8 mouse cellular contexts compared by ENCODE assay signal in genomic region chr3:95014428-95015151, GRCm38 (mm10). TPM values are rescaled to one million over a fixed set of nuclear protein-coding genes. Genes with fewer than 3 reads are reported as not detected.
DNase-seq lines count a peak whose midpoint lies in the region; ATAC-seq lines count a peak whose summit lies in the region.

No protein-coding gene starts in this region.

- peak overlapping the region; percentile 89 for H3K4me3 ChIP-seq in forebrain, embryonic 10.5 days
- peak overlapping the region; percentile 82 for H3K4me3 ChIP-seq in hindbrain, embryonic 11.5 days (ENCODE audit: low read depth, low read length)
- peak overlapping the region; percentile 89 for H3K4me3 ChIP-seq in limb, embryonic 11.5 days (ENCODE audit: low read depth, low read length)
- H3K4me3 ChIP-seq in midbrain, embryonic 10.5 days: peak overlapping the region; percentile 74
- peak overlapping the region; percentile 81 for H3K4me3 ChIP-seq in stomach, embryonic 16.5 days (replicated peaks; ENCODE audit: low read length)

- peak overlapping the region; percentile 92 for H3K4me2 ChIP-seq in hindbrain, embryonic 11.5 days (replicated peaks; ENCODE audit: low read depth, low read length)
- H3K4me2 ChIP-seq in limb, embryonic 11.5 days (ENCODE audit: low read depth, severe bottlenecking): peak overlapping the region; percentile 71
- peak overlapping the region; percentile 87 for H3K4me2 ChIP-seq in stomach, embryonic 16.5 days (ENCODE audit: low read depth, low read length)

- H3K4me1 ChIP-seq in forebrain, embryonic 10.5 days: peaks cover 34% of the 10 kb centered on the region
- H3K4me1 ChIP-seq in hindbrain, embryonic 11.5 days (replicated peaks; ENCODE audit: control insufficient read depth, insufficient read depth, low read length): no peaks in the 10 kb centered on the region
- H3K4me1 ChIP-seq in limb, embryonic 11.5 days (ENCODE audit: control insufficient read depth, insufficient read depth, low read length): peaks cover 17% of the 10 kb centered on the region
- H3K4me1 ChIP-seq in midbrain, embryonic 10.5 days: peaks cover 32% of the 10 kb centered on the region
- H3K4me1 ChIP-seq in stomach, embryonic 16.5 days (ENCODE audit: control insufficient read depth, insufficient read depth, low read length): peaks cover 23% of the 10 kb centered on the region; the same call in 1 of the 2 replicates

- no peaks in the 10 kb centered on the region for H3K9me3 ChIP-seq in forebrain, embryonic 10.5 days
- no peaks in the 10 kb centered on the region for H3K9me3 ChIP-seq in hindbrain, embryonic 11.5 days (ENCODE audit: control insufficient read depth, low read length)
- no peaks in the 10 kb centered on the region for H3K9me3 ChIP-seq in limb, embryonic 11.5 days (ENCODE audit: control insufficient read depth, low read length)
- H3K9me3 ChIP-seq in midbrain, embryonic 10.5 days (replicated peaks): no peaks in the 10 kb centered on the region
- no peaks in the 10 kb centered on the region for H3K9me3 ChIP-seq in stomach, embryonic 16.5 days (replicated peaks; ENCODE audit: control insufficient read depth, low read length)

- DNase-seq in heart, adult 11 months: peak; percentile 94
- DNase-seq in heart, postnatal 4 days: no peak
- peak; percentile 45 for DNase-seq in brain, adult 2 months (ENCODE audit: low read depth, low spot score)
- DNase-seq in forebrain, embryonic 10.5 days (ENCODE audit: extremely low spot score, low spot score): peak; percentile 72
- peak; percentile 30 for DNase-seq in hindbrain, embryonic 11.5 days (ENCODE audit: low spot score)
- no peak for DNase-seq in limb, embryonic 11.5 days (ENCODE audit: low spot score)
- DNase-seq in midbrain, embryonic 10.5 days (ENCODE audit: low spot score): peak; percentile 74

- under 1% methylated on average over 44 of the region's 44 CpGs for WGBS in forebrain, embryonic 10.5 days
- 2% methylated on average over 38 of the region's 44 CpGs for WGBS in hindbrain, embryonic 11.5 days
- WGBS in limb, embryonic 11.5 days: under 1% methylated on average over 44 of the region's 44 CpGs
- under 1% methylated on average over 44 of the region's 44 CpGs for WGBS in midbrain, embryonic 10.5 days
- WGBS in stomach, embryonic 16.5 days: under 1% methylated on average over 44 of the region's 44 CpGs

- no peaks in the 10 kb centered on the region for H3K27me3 ChIP-seq in forebrain, embryonic 10.5 days (ENCODE audit: poor library complexity, severe bottlenecking)
- H3K27me3 ChIP-seq in hindbrain, embryonic 11.5 days (ENCODE audit: control insufficient read depth, insufficient read depth, low read length): no peaks in the 10 kb centered on the region
- no peaks in the 10 kb centered on the region for H3K27me3 ChIP-seq in limb, embryonic 11.5 days (ENCODE audit: control insufficient read depth, insufficient read depth, low read length)
- no peaks in the 10 kb centered on the region for H3K27me3 ChIP-seq in midbrain, embryonic 10.5 days (ENCODE audit: low read depth, poor library complexity, severe bottlenecking)
- no peaks in the 10 kb centered on the region for H3K27me3 ChIP-seq in stomach, embryonic 16.5 days (ENCODE audit: control insufficient read depth, insufficient read depth, low read length)

- ATAC-seq in hindbrain, embryonic 11.5 days (ENCODE audit: low FRiP score): peak; percentile 33
- ATAC-seq in limb, embryonic 11.5 days (ENCODE audit: insufficient number of reproducible peaks, low FRiP score, low TSS enrichment, low read depth): peak; percentile 13; the same call in 1 of the 2 replicates
- ATAC-seq in stomach, embryonic 16.5 days (ENCODE audit: insufficient read depth, low FRiP score): peak; percentile 0; the same call in 1 of the 2 replicates

- peak overlapping the region; percentile 95 for H3K27ac ChIP-seq in forebrain, embryonic 10.5 days
- H3K27ac ChIP-seq in hindbrain, embryonic 11.5 days (ENCODE audit: low read depth, low read length): peak overlapping the region; percentile 69
- H3K27ac ChIP-seq in limb, embryonic 11.5 days (replicated peaks; ENCODE audit: low read depth, low read length): peak overlapping the region; percentile 82
- peak overlapping the region; percentile 94 for H3K27ac ChIP-seq in midbrain, embryonic 10.5 days (replicated peaks)
- peak overlapping the region; percentile 70 for H3K27ac ChIP-seq in stomach, embryonic 16.5 days (ENCODE audit: low read length)

- H3K9ac ChIP-seq in hindbrain, embryonic 11.5 days (ENCODE audit: low read depth, low read length): peak overlapping the region; percentile 82
- peak overlapping the region; percentile 67 for H3K9ac ChIP-seq in limb, embryonic 11.5 days (ENCODE audit: low read length)
- H3K9ac ChIP-seq in stomach, embryonic 16.5 days (ENCODE audit: low read length): peak overlapping the region; percentile 81

- peaks cover 39% of the 10 kb centered on the region for H3K36me3 ChIP-seq in forebrain, embryonic 10.5 days (replicated peaks)
- H3K36me3 ChIP-seq in hindbrain, embryonic 11.5 days (ENCODE audit: control insufficient read depth, insufficient read depth, low read length): 0 out of 2 replicates have a peak, but pooled peaks cover 15% of the 10 kb centered on the region
- H3K36me3 ChIP-seq in limb, embryonic 11.5 days (ENCODE audit: control insufficient read depth, insufficient read depth, low read length): peaks cover 24% of the 10 kb centered on the region
- H3K36me3 ChIP-seq in midbrain, embryonic 10.5 days: peaks cover 36% of the 10 kb centered on the region
- peaks cover 8% of the 10 kb centered on the region; the same call in 1 of the 2 replicates for H3K36me3 ChIP-seq in stomach, embryonic 16.5 days (ENCODE audit: control insufficient read depth, insufficient read depth, low read length)

RNA-seq across cellular contexts. Expression of gene Zfp687, which starts 0.7 kb away (rescaled TPM):
- 10 to 100 TPM; 30.7 to 33.4 TPM for total RNA-seq in heart, postnatal 4 days (2021)
- polyA plus RNA-seq in forebrain, embryonic 10.5 days (2016; fragmentation: Nextera tagmentation; extraction: Ambion mirVana): 42.1 and 44.3 TPM in 2 replicates
- 21.2 and 29.6 TPM in 2 replicates for polyA plus RNA-seq in hindbrain, embryonic 11.5 days (2014; fragmentation: Nextera tagmentation; extraction: Ambion mirVana)
- 28.5 and 33.5 TPM in 2 replicates for polyA plus RNA-seq in limb, embryonic 11.5 days (2014; fragmentation: Nextera tagmentation; extraction: Ambion mirVana)
- 40.0 and 42.2 TPM in 2 replicates for polyA plus RNA-seq in midbrain, embryonic 10.5 days (2016; fragmentation: Nextera tagmentation; extraction: Ambion mirVana)
- polyA plus RNA-seq in stomach, embryonic 16.5 days (2015; fragmentation: Nextera tagmentation; extraction: Ambion mirVana): 20.4 and 22.6 TPM in 2 replicates

RNA-seq across cellular contexts. Expression of gene Psmd4, which starts 27.8 kb away (rescaled TPM):
- 100 to 1,000 TPM; 145 to 147 TPM for total RNA-seq in heart, postnatal 4 days (2021)
- 346 and 351 TPM in 2 replicates for polyA plus RNA-seq in forebrain, embryonic 10.5 days (2016; fragmentation: Nextera tagmentation; extraction: Ambion mirVana)
- 328 and 329 TPM in 2 replicates for polyA plus RNA-seq in hindbrain, embryonic 11.5 days (2014; fragmentation: Nextera tagmentation; extraction: Ambion mirVana)
- 331 and 340 TPM in 2 replicates for polyA plus RNA-seq in limb, embryonic 11.5 days (2014; fragmentation: Nextera tagmentation; extraction: Ambion mirVana)
- polyA plus RNA-seq in midbrain, embryonic 10.5 days (2016; fragmentation: Nextera tagmentation; extraction: Ambion mirVana): 341 and 345 TPM in 2 replicates
- polyA plus RNA-seq in stomach, embryonic 16.5 days (2015; fragmentation: Nextera tagmentation; extraction: Ambion mirVana): 218 TPM in 2 replicates

RNA-seq across cellular contexts. Expression of gene Pi4kb, which starts 40.1 kb away (rescaled TPM):
- total RNA-seq in heart, postnatal 4 days (2021): 10 to 100 TPM; 33.4 to 36.5 TPM
- 20.1 and 21.7 TPM in 2 replicates for polyA plus RNA-seq in forebrain, embryonic 10.5 days (2016; fragmentation: Nextera tagmentation; extraction: Ambion mirVana)
- polyA plus RNA-seq in hindbrain, embryonic 11.5 days (2014; fragmentation: Nextera tagmentation; extraction: Ambion mirVana): 22.1 and 24.4 TPM in 2 replicates
- polyA plus RNA-seq in limb, embryonic 11.5 days (2014; fragmentation: Nextera tagmentation; extraction: Ambion mirVana): 25.0 and 28.0 TPM in 2 replicates
- polyA plus RNA-seq in midbrain, embryonic 10.5 days (2016; fragmentation: Nextera tagmentation; extraction: Ambion mirVana): 21.4 and 24.9 TPM in 2 replicates
- polyA plus RNA-seq in stomach, embryonic 16.5 days (2015; fragmentation: Nextera tagmentation; extraction: Ambion mirVana): 17.5 and 24.0 TPM in 2 replicates

Comparison
In these comparisons a context has a peak if more than half of its experiments do, and no peak if none do; other contexts are left out.
1. DNase-seq: peak in heart, adult 11 months (single experiment), brain, adult 2 months (single experiment), forebrain, embryonic 10.5 days (single experiment), hindbrain, embryonic 11.5 days (single experiment) and midbrain, embryonic 10.5 days (single experiment); none in heart, postnatal 4 days (single experiment) and limb, embryonic 11.5 days (single experiment).
2. Peak in every context shown above with its lines, with median percentiles within 50 percentile points of each other: H3K27ac ChIP-seq, H3K4me3 ChIP-seq, ATAC-seq, H3K4me2 ChIP-seq and H3K9ac ChIP-seq.